Mouse (Mus musculus) hindbrain, postnatal 0 days (tissue): ENCODE measurements around the gene Bpifa3. TPM values are rescaled to one million over a fixed set of nuclear protein-coding genes. Genes with fewer than 3 reads are reported as not detected.

Experiments
- ATAC-seq: fragments of 200-750 bp; cut with Nextera tagmentation; 2 replicates; pipeline ENCODE4 v1.8.0; 2017; ENCODE audit warnings: mild to moderate bottlenecking, moderate TSS enrichment, moderate library complexity
- DNase-seq: peaks from one replicate; pipeline ENCODE4 v3.0.0-alpha.2; 2015; ENCODE audit warnings: low spot score
- H3K27ac ChIP-seq: fragments of 300-500 bp; sonication (generic); 2 replicates; pipeline ENCODE4 v1.5.1; 2014; ENCODE audit warnings: mild to moderate bottlenecking
- H3K27me3 ChIP-seq: fragments of 300-500 bp; sonication (generic); 2 replicates; pipeline ENCODE4 v1.6.1; 2014; ENCODE audit warnings: low read length, mixed read lengths; ENCODE audit not compliant: insufficient read depth
- H3K36me3 ChIP-seq: fragments of 300-500 bp; sonication (generic); 2 replicates; pipeline ENCODE4 v1.6.1; 2014; ENCODE audit warnings: low read length, mixed read lengths; ENCODE audit not compliant: insufficient read depth
- H3K4me1 ChIP-seq: fragments of 300-500 bp; sonication (generic); 2 replicates; pipeline ENCODE4 v1.6.1; 2014; ENCODE audit warnings: antibody characterized with exemption, low read length, mixed read lengths; ENCODE audit not compliant: insufficient read depth
- H3K4me2 ChIP-seq: fragments of 300-500 bp; sonication (generic); 2 replicates; pipeline ENCODE4 v1.6.1; 2014; ENCODE audit warnings: low read depth, mild to moderate bottlenecking, low read length, moderate library complexity, mixed read lengths
- H3K4me3 ChIP-seq: fragments of 300-500 bp; sonication (generic); 2 replicates; pipeline ENCODE4 v1.5.1; 2014; ENCODE audit warnings: low read length
- H3K9ac ChIP-seq: fragments of 300-500 bp; sonication (generic); replicated peaks from 2 replicates; pipeline ENCODE4 v1.6.1; 2014; ENCODE audit warnings: mild to moderate bottlenecking, low read length, moderate library complexity, mixed read lengths
- H3K9me3 ChIP-seq: fragments of 300-500 bp; sonication (generic); 2 replicates; pipeline ENCODE4 v1.6.1; 2016; ENCODE audit warnings: low read length, mixed read lengths
- CTCF ChIP-seq: IDR thresholded peaks from 2 replicates; pipeline ENCODE4 v1.5.1; 2016; ENCODE audit warnings: antibody characterized with exemption, control low read depth, low read depth
- WGBS: fragments of 180-500 bp; shearing (Covaris S2); extraction: QIAGEN DNeasy Blood & Tissue Kit; methylation state at CpG from one replicate; pipeline ENCODE4 v1.1.7; 2014; 5-methylcytosine and 5-hydroxymethylcytosine counted together
- polyA plus RNA-seq: library from polyadenylated mRNA; unstranded; fragments of >200 nt; fragmentation: Nextera tagmentation; extraction: Ambion mirVana; gene quantifications from 2 replicates; pipeline ENCODE4 v1.2.1, GENCODE M21; 2015
- total RNA-seq: library from RNA; depleted of rRNA; stranded (reverse); fragments of >200 nt; gene quantifications from 2 replicates; pipeline ENCODE4 v1.2.3, GENCODE M21; 2014; rRNA removed

Gene Bpifa3
- total RNA-seq: not detected in 2 replicates
- not detected in 2 replicates for polyA plus RNA-seq

DNA sequence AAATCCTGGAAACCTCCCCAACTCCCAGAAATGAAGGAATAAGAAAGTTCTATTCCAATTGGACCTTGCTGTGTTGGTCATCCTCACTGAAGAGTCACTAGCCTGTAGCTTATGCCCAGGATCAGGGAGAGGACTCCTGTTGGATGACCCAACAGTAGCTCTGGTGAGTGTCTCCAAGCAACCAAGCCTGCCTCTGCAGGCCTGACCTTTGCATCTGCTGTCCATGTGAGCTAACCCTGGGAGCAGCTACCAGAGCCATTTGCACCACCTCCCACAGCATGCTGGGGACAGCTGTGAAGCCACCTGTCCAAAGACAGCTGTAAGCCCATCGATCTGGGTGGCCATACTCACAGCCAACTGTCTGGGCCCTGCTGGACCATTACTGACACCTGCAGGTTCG lies at the start of gene Bpifa3:
TSS of gene Bpifa3 (plus strand) at position 217 of the 400 bp plus-strand sequence.
- Histone ChIP-seq H3K9ac (no peak within 1 kb of the TSS), H3K4me2 (no peak within 1 kb of the TSS), H3K36me3 (no peaks in the 10 kb centered on the region), H3K4me1 (no peaks in the 10 kb centered on the region), H3K9me3 (no peaks in the 10 kb centered on the region), H3K4me3 (no peak within 1 kb of the TSS), H3K27ac (no peak within 1 kb of the TSS), H3K27me3 (no peaks in the 10 kb centered on the region)
- no peak for ATAC-seq
- WGBS: 65% methylated on average over 2 of the region's 2 CpGs
- DNase-seq: no peak
- no peak for TF ChIP-seq CTCF

DNA sequence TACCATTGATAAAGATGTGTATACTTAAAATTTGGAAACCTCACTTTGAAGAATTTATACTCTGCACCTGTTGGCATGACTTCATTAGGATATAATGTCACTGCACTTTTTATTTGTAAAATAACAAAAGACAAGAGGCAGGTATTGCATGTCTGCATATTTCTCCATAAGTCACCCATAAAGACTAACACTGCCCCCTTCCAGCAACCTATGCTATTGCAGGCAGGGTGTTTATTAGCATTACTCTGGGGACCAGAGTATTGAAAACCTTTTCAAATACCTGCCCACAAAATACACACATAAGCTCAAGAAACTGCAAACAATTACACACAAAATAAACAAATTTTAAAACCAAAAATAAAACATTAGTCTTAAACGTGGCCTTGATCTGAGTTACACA lies 32.4 kb upstream of the Bpifa3 start:
- peak; percentile 16 for DNase-seq
- 58% methylated on average over 1 of the region's 1 CpGs for WGBS
- no peak overlapping the region for H3K27ac ChIP-seq
- H3K36me3 ChIP-seq: no peaks in the 10 kb centered on the region
- H3K4me2 ChIP-seq: no peak overlapping the region
- H3K4me3 ChIP-seq: no peak overlapping the region
- TF ChIP-seq CTCF: peak; percentile 47
- H3K9ac ChIP-seq: no peak overlapping the region
- H3K4me1 ChIP-seq: no peaks in the 10 kb centered on the region
- ATAC-seq: no peak
- no peaks in the 10 kb centered on the region for H3K27me3 ChIP-seq
- no peaks in the 10 kb centered on the region for H3K9me3 ChIP-seq

GRCm38 (mm10) chr2:154117381-154117780 lies 12.8 kb upstream of the Bpifa3 start:
- no peak overlapping the region for H3K4me3 ChIP-seq
- H3K9ac ChIP-seq: no peak overlapping the region
- no peaks in the 10 kb centered on the region for H3K4me1 ChIP-seq
- H3K36me3 ChIP-seq: no peaks in the 10 kb centered on the region
- 89% methylated on average over 3 of the region's 3 CpGs for WGBS
- ATAC-seq (no peak), DNase-seq (no peak)
- no peaks in the 10 kb centered on the region for H3K27me3 ChIP-seq
- TF ChIP-seq CTCF: no peak
- H3K9me3 ChIP-seq: no peaks in the 10 kb centered on the region
- no peak overlapping the region for H3K4me2 ChIP-seq
- H3K27ac ChIP-seq: no peak overlapping the region

- ATAC-seq: no peak
- no peak within 1 kb of the TSS for H3K4me3 ChIP-seq
- no peaks in the 10 kb centered on the region for H3K36me3 ChIP-seq
- H3K9me3 ChIP-seq: no peaks in the 10 kb centered on the region
- no peak for TF ChIP-seq CTCF
- H3K9ac ChIP-seq: no peak within 1 kb of the TSS
- H3K4me1 ChIP-seq: no peaks in the 10 kb centered on the region
- DNase-seq: no peak
- H3K4me2 ChIP-seq: no peak within 1 kb of the TSS
- no peak within 1 kb of the TSS for H3K27ac ChIP-seq
- no peaks in the 10 kb centered on the region for H3K27me3 ChIP-seq
- 79% methylated on average over 4 of the region's 4 CpGs for WGBS
Observed at GRCm38 (mm10) chr2:154142580-154142979, 12.4 kb downstream of the Bpifa3 start, which contains the start of gene Bpifa1. Gene Bpifa1, plus strand, starts transcription at chr2:154142880.

DNA sequence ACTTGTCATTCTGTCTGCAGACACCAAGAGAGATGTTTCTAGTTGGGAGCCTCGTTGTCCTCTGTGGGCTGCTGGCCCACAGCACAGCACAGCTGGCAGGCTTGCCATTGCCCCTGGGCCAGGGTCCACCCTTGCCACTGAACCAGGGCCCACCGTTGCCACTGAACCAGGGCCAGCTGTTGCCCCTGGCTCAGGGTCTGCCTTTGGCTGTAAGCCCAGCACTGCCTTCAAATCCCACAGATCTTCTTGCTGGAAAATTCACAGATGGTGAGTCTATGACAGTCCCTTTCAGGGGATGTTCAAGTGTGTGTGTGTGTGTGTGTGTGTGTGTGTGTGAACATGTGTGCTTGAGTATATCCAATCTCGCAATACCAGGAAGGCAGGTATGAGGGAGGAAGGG lies 13.6 kb downstream of the Bpifa3 start:
- DNase-seq (peak; percentile 68), ATAC-seq (peak; percentile 66)
- WGBS: 32% methylated on average over 3 of the region's 3 CpGs

GRCm38 (mm10) chr2:154147496-154147895 lies 17.4 kb downstream of the Bpifa3 start:
- Histone ChIP-seq H3K4me1 (no peaks in the 10 kb centered on the region), H3K4me3 (no peak overlapping the region), H3K9ac (no peak overlapping the region), H3K36me3 (no peaks in the 10 kb centered on the region), H3K27me3 (no peaks in the 10 kb centered on the region), H3K4me2 (no peak overlapping the region), H3K9me3 (no peaks in the 10 kb centered on the region), H3K27ac (no peak overlapping the region)
- ATAC-seq (no peak), DNase-seq (no peak)
- 84% methylated on average over 4 of the region's 4 CpGs for WGBS
- TF ChIP-seq CTCF: no peak

More for the DNA sequence above, 13.6 kb downstream of the Bpifa3 start:
- Histone ChIP-seq H3K4me1 (no peaks in the 10 kb centered on the region), H3K36me3 (no peaks in the 10 kb centered on the region), H3K4me3 (no peak overlapping the region), H3K4me2 (no peak overlapping the region), H3K27me3 (no peaks in the 10 kb centered on the region), H3K9ac (no peak overlapping the region), H3K9me3 (no peaks in the 10 kb centered on the region), H3K27ac (no peak overlapping the region)
- TF ChIP-seq CTCF: no peak

- 41% methylated on average over 3 of the region's 3 CpGs for WGBS
- no peak overlapping the region for H3K4me3 ChIP-seq
- peak; percentile 70 for TF ChIP-seq CTCF
- no peak overlapping the region for H3K27ac ChIP-seq
- no peaks in the 10 kb centered on the region for H3K4me1 ChIP-seq
- no peaks in the 10 kb centered on the region for H3K27me3 ChIP-seq
- DNase-seq: peak; percentile 56
- no peak for ATAC-seq
- H3K36me3 ChIP-seq: no peaks in the 10 kb centered on the region
- no peak overlapping the region for H3K9ac ChIP-seq
- H3K4me2 ChIP-seq: no peak overlapping the region
- 0 out of 2 replicates have a peak, but pooled peaks cover 5% of the 10 kb centered on the region for H3K9me3 ChIP-seq
Observed at GRCm38 (mm10) chr2:154158433-154158832, 28.3 kb downstream of the Bpifa3 start.
